Mouse (Mus musculus): ENCODE data around the gene Xxylt1. TPM values are rescaled to one million over a fixed set of nuclear protein-coding genes. Genes with fewer than 3 reads are reported as not detected.

Xxylt1 gene
- total RNA-seq, 2 experiments from 2014 or later: 19.7 to 22.7 TPM

DNA sequence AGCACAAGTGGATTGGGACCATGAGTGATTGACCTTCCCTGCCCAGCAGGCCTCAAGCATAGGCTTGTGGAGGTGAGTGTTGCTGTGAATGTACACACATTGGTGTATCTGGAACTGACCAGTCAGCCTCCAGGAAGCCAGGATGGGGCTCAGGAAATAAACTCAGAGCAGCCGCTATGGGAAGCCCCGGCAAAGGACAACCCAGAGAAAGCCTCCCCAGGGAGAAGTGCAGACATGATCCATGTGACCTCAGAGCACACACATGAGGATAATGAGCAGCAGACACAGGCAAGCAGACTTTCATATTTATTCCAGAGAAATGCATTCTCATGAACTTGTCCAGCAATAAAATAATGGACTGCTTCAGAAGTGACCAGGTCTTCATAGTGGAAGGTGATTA lies 86.4 kb downstream of the Xxylt1 start:
- intact Hi-C loops (cut with DNase I): no loop called here

DNA sequence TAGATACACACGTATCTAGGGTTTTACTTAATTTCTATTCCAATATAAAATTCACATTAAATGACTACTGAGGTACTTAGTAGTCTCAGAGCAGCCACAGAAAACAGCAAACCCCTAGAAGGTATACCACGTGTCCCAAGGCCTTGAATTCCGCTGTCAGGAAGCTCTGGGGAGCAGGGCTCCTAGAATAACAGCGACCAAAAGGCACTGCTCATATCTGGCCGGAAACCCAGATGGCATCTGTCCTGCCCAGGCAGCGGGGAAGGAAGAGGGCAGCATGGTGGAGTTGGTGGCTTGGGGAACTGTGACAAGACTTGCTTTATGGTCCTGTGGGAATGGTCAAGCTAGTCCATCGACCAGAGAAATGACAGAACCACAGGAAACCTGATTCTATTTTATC lies 86.9 kb downstream of the Xxylt1 start:
- intact Hi-C loops (cut with DNase I): no loop called here
- DNase-seq: peak; percentile 37

More for the DNA sequence above, 86.4 kb downstream of the Xxylt1 start:
- DNase-seq: no peak

DNA sequence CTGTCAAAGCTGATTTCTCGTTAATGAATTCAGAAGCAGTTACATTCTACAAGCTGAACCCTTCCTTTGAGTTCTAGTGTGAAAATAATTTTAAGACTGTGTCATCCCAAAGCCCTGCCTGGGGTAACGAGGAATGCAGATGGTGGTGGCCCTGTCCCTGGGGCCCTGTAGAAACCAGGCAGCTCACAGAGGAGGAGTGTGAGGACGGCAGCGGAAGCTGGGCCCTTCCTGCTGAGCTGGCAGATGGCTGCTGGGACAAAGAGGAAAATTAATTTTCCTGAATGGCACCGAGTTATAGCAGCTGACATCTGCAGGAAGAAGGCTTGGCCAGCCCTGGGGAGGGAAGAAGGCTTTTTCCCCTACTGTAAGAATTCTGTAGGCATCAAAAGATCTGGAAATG lies 88.7 kb downstream of the Xxylt1 start:
- peak; percentile 68 for DNase-seq
- intact Hi-C loops (cut with DNase I): no loop called here

- intact Hi-C loops (cut with DNase I): no loop called here
These were observed 90.6 kb downstream of the Xxylt1 start for GRCm38 (mm10) chr16:30990661-30991060.

GRCm38 (mm10) chr16:30988225-30988624 lies 93.0 kb downstream of the Xxylt1 start:
- intact Hi-C loops (cut with DNase I): no loop called here
- no peak for DNase-seq

More at GRCm38 (mm10) chr16:30990661-30991060, 90.6 kb downstream of the Xxylt1 start:
- DNase-seq: no peak

- DNase-seq: no peak
- intact Hi-C loops (cut with DNase I): no loop called here
These were observed 93.5 kb downstream of the Xxylt1 start for GRCm38 (mm10) chr16:30987684-30988083.

GRCm38 (mm10) chr16:30984826-30985545 lies 96.2 kb downstream of the Xxylt1 start:
- no peak for DNase-seq
- intact Hi-C loops (cut with DNase I): no loop called here

DNA sequence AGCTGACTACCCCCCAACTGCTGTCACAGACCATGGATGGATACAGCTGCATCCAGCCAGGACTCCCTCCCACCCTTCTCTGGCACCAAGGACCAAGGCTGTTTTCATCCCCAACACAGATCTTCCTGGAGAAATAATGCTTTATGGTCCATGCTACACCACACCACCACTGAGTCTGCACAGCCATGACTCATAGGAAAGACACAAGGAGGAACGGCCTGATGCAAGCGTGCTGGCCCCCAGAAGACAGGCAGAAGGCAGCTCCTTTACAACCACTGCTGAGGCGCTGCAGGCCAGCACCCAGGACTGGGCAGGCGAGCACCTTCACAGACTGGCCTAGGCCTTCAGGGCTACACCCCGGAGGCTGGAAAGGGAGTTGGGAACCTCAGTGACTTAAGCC lies 97.1 kb downstream of the Xxylt1 start:
- intact Hi-C loops (cut with DNase I): no loop called here
- DNase-seq: no peak

- intact Hi-C loops (cut with DNase I): no loop called here
- no peak for DNase-seq
These were observed 97.5 kb downstream of the Xxylt1 start for GRCm38 (mm10) chr16:30983699-30984098.

DNA sequence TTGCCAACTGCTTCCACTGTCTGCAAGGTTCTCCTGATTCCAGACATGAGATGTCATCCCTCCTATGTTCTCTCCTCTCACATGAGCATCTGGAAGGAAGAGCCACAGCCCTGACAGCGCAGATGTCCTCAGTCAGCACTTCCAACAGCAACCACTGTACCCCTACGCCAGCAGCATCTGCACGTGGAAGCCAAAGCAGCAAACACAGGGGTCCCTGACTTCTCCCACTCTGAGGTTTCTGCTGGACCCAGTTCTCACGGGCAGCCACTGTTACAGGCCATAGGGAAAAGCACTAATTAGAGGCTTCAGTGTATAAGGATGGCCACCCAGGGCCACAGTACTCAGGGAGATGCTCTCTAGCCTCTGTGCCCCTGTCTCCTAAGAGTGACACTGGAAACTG lies 98.0 kb downstream of the Xxylt1 start:
- intact Hi-C loops (cut with DNase I): no loop called here
- no peak for DNase-seq

GRCm38 (mm10) chr16:30981345-30981744 lies 99.9 kb downstream of the Xxylt1 start:
- peak; percentile 63 for DNase-seq
- intact Hi-C loops (cut with DNase I): no loop called here

DNA sequence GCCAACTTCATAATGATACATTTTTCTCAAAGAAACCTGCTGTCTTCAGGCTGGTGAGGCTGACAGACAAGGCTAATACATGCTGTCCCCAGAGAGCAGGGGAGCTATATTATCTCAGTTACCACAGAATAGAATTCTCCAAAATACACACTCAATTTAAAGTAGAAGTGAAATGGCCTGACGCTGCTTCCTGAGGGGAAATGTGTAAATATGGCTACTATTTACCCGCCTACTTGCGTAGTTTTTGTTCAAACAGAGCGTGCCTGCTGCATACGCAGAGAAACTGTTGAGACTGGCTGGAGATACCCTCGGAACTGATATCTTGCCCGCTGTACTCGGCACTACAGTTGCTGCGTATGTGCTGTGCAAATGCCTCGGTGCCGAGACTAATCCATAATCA lies 101.3 kb downstream of the Xxylt1 start:
- intact Hi-C loops (cut with DNase I): loop anchor here (5.0 kb wide), 2 partner anchors 92 to 383 kb away; partner anchors contain the start of gene Fam43a
- no peak for DNase-seq

GRCm38 (mm10) chr16:30977728-30978127 lies 103.5 kb downstream of the Xxylt1 start:
- DNase-seq: no peak
- intact Hi-C loops (cut with DNase I): loop anchor here (5.0 kb wide), 2 partner anchors 95 to 380 kb away; partner anchors contain the start of gene Fam43a

GRCm38 (mm10) chr16:30977186-30977585 lies 104.0 kb downstream of the Xxylt1 start:
- intact Hi-C loops (cut with DNase I): loop anchor here (5.0 kb wide), 2 partner anchors 95 to 380 kb away; partner anchors contain the start of gene Fam43a
- DNase-seq: peak; percentile 97

GRCm38 (mm10) chr16:30974549-30974948 lies 106.7 kb downstream of the Xxylt1 start:
- intact Hi-C loops (cut with DNase I): no loop called here
- no peak for DNase-seq

- intact Hi-C loops (cut with DNase I): no loop called here
- no peak for DNase-seq
These were observed 107.8 kb downstream of the Xxylt1 start for GRCm38 (mm10) chr16:30973416-30973815.

DNA sequence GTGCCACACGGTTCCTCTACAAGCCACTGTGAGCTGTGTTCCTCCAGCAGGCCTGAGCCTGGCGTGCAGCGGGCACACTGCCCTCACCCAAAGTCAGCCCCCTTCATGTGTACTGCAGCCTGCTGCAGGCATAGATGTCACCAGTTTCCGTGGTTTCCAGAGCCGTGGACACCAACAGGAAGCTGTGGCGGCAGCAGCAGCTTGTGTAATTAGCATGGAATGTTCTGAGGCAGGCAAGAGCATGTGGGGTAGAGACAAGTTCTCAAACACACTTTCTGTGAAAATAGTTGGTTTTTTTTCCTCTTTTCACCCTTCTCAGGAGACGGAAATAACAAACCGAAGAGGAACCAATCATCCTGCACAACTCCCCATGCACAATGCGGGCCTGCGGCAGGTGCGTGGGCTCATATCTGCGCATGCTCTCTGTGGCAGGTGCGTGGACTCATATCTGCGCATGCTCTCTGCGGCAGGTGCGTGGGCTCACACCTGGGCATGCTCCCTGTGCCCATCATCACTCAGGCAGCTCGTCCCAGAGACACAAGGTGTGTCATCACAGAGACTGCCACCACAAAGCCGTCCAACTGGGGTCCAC lies 109.2 kb downstream of the Xxylt1 start:
- intact Hi-C loops (cut with DNase I): no loop called here
- DNase-seq: no peak

DNA sequence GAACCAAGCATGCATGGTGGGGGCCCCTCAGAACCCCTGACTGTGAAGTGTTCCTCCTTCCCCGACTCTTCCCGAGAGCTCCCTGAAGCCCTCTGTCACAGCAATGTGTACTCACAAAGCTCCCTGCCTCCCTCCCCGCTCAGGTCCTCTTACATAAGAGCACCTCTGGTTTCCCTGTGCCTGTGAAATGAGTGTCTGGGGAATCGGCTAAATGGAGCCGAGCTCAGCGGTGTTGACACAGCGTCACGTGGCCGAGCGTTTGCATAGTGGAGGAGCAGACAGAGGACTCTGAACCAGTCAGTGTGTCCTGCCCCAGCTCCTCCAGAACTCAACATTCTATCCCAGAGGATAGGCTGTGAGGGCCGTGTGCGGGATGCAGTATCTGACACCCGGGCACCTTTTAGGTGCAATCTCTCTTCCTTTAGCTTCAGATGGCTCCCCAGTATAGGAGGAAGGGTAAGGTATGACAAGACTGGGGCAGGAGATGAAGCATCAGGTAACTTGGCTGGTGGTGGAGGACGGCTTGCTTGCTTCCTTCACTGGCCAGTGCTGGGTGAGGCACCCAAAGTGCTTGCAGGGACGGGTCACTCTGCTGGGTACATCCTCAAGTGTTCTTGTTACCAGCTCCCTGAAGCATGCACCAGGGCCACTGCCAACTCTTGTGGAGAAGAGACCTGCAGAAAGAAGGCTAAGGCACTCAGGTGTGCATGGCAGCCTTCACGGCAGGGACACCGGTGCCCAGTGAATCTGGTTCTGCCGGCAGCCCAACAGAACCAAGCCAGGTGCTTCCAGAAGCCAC lies 111.8 kb downstream of the Xxylt1 start:
- DNase-seq: no peak
- intact Hi-C loops (cut with DNase I): no loop called here

DNA sequence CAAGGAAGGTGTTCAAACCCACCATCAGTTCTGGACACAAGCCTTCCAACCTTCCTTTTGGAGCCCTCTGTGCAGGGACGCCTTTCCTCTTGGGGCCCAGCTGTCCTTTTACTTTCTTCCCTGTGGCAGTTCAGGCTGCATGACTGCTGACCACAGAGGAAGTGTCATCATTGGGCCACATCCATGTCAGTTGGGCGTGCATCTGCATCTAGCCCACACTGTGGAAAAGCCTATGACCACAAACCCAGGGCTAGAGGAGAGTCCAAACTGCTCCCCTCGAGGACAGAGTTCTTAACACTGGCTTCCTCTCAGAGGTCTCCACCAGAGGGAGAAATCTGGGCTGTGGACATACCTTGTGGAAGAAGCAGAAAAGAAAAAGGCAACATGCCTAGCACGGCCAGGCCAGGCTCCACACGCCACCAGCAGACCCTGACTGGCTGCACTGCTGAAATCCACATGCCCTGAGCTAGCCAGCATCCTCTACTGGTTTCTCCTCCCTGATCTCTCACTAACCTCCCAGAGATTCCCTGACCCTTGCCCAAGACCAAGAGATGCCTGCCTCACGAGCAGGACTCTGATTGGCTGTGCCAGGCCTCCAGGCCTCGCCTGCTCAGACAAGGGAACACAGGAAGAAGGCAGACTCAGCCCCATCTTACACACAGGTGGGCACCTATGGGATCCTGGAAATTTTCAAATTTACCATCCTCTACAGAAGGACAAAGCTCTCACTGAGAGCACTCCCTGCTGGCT lies 112.7 kb downstream of the Xxylt1 start:
- no peak for DNase-seq
- intact Hi-C loops (cut with DNase I): no loop called here

DNA sequence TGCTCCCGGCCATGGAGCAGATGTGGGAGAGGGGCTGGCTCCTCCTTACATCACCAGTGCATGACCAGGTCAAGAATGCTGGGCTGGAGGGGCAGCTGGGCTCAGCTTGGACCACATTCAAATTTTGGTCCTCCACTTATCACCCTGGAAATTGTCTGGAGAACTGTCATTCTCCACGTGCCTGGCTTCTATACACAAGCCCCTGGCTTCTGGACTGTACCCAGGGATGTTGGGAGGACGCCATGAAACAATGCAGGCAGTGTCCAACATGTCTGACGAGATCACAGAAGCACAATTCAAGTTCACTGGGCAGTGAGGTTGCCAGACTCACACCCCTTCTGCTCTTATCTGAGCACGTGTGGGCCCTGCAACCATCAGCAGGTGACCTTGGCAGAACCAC lies 114.5 kb downstream of the Xxylt1 start:
- intact Hi-C loops (cut with DNase I): no loop called here
- peak; percentile 93 for DNase-seq

DNA sequence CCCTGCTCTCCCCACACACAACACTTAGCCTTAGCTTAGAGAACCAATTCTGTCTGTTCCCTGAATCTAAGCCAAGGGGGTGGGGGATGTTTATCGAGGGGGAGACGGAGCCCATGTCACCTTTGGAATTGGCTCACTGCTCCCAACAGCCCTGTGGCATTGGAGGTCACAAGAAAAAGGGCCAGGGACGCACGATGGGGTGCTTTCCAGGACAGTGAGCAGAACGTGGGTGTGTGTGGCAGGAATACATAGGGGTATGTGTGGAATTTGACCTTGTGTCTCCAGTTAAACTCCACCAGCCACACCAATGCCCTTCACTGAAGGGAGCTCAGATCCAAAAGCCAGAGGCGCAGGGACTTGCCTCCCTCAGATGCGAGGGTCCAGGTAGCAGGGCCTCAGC lies 116.3 kb downstream of the Xxylt1 start:
- intact Hi-C loops (cut with DNase I): no loop called here
- no peak for DNase-seq
